Mouse (Mus musculus): ENCODE results near the gene Pccb. TPM values are rescaled to one million over a fixed set of nuclear protein-coding genes. Genes with fewer than 3 reads are reported as not detected.

The Pccb gene
- polyA plus RNA-seq, 3 experiments from 2014 or later = 5.1 to 8.3 (median 8.1) TPM

DNA sequence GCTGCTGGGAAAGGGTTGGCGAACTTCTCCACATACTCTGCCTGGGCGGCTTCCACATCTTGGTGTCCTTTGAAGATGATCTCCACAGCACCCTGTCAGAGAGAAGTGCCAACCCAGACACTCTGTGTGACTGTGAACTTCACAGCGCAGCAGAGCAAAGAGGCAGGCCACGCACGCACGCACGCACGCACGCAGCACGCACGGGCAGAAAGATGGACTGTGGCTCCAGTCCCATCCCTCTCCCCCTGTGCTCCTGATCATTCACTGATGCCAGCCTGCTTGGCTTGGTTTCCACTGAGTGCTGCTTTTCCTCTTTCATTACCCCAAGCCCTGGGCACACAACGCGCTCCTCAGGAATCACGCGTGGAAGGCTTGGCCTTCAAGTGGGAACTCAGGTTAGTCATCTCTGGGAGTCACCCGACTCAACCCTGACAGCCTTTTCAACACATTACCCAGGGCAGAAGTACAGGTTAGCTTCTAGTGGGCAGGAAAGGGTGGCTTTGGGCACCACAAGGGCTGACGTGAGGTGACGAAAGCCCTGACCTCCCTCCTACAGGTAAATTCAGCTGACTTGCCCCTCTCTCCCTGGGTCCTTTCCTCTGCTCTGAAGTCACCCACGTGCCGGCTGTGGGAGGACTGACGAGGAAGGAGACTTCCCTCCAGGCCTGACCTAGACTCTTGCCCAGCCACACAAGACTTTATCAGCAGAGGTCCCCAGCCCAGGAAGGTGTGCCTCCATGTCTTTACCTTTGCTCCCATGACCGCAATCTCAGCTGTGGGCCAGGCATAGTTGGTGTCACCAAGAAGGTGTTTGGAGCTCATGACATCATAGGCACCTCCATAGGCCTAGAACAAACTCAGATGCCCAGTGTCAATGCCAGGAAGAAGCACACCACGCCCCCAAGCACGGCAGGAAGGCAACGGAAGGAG lies 50.1 kb downstream of the Pccb start:
- ATAC-seq = no peak

DNA sequence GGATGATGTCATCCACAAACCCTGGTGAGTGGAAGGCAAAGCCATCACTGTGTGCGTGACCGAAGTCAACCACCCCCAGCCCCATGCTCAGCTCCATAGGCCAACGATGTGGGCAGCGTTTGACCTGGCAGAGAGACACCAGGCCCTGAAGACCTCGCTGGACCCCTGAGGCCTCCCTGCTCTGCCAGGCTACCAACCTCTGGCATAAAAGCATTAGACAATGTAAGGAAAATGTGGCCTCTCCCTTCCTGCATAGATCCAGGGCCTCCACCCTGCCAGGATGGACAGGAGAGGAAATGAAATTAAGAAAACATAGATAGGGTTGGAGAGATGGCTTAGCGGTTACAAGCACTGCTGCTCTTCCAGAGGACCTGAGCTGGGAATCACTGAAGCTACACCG lies 51.9 kb downstream of the Pccb start:
- ATAC-seq = no peak

DNA sequence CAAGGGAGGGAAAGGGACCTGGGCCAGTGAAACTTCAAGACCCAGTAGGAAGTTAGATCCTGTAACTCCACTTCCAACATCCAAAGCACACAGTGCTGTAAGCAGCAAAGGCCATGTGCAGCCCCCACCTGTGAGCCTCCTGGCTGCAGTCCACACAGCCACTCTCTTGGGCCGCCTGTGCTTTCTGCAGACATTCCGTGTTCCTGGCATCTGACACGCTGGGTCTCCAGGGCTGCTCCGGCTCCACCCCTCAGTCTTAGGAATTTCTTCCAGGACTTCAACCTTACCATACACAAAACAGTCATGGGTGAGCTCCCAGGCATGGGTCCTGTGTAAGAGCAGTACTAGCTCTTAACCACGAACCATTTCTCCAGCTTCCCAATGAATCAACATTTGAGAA lies 55.4 kb downstream of the Pccb start:
- ATAC-seq = no peak

DNA sequence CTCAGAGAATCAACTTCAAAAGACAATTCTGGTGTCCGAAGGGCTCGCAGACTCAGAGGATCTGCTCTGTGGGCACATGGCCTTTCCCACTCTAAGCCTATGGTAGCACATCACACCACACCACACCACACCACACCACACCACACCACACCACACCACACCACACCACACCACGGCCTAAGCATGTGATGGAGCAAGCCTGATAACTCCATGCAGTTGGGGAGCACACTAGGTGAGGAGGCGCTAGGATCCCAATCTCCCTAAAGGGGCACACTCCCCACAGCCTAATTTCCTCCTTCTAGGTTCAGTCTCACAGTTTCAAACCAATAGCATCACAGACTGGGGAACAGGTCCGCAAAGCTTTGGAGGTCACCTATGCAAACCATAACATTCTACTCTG lies 56.0 kb downstream of the Pccb start:
- ATAC-seq = no peak

DNA sequence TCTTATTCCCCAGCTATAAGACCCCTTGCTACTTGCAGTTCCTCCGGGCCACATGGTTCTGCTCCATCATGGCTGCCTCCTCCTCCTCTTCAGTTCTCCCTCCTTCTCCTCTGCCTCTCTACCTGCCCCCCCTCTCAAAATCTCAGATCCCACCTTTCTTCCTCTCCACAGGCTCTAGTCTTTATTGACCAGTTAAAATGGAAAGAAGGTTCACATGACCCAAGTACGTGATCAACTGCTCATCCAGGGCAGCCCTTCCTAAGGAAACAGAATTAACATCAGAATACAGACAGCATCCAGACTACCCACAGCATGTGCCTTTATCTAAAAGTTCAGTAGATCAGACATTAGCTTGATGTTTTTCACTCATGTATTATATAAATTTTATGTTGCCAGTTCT lies 65.2 kb downstream of the Pccb start:
- no peak for ATAC-seq

DNA sequence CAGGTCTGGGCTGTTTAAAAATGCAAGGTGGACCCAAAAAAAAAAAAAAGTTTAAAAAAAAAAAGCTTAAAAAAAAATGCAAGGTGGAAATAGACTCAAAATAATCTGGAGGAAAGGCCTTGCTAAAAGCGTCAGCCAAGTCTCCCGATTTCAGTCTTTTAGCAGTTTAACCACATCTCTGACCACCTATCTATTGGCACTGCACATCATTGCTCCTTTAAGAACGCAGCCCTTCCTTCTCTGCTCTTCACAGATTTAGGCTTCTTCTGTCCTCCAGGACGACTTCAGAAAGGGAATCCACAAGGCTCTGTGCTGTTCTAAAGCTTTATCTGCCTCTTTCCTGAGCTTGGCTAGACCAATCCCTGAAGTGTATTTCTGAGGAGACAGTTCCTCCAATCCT lies 70.6 kb downstream of the Pccb start:
- no peak for ATAC-seq

DNA sequence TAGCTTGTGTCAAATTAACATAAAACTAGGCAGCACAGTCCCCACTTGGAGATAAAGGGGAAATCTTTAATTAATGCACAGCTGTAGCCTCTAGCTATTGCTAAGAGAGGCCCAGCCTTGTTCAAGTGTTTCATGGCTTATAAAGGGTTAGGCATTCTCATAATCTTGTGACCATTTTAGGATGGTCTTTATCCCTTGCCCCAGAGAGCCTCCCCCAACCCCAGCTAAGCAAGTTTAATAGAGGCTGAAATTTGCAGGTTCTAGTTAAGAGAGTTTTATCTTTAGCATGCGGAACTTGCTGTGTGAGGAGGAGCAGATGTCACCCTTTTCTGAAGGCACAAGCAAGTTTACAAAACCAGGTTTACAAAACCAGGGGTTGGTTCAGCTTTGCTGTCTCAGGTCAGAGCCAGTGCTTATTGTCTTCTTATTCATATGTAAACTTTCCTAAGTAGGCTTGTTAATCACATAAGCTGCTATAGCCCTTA lies 71.2 kb downstream of the Pccb start:
- no peak for ATAC-seq

DNA sequence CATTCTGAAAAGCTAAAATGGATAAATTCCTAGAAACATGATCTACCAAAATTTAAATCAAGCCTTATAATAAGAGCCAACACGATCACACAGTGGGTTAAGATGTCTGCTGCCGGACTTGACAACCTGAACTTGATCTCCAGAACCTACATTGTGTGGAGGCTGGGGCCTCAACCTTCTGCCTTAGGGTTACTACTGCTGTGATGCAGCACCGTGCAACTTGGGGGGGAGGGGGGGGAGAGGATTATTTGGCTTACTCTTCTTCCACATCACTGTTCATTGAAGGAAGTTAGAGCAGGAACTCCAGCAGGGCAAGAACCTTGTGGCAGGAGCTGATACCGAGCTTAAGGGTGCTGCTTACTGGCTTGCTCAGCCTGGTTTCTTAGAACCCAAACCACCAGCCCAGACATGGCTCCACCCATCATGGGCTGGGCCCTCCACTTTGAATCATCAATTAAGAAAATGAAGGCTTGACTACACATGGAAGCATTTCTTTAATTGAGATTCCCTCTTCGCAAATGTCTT lies 71.7 kb downstream of the Pccb start:
- ATAC-seq = no peak

DNA sequence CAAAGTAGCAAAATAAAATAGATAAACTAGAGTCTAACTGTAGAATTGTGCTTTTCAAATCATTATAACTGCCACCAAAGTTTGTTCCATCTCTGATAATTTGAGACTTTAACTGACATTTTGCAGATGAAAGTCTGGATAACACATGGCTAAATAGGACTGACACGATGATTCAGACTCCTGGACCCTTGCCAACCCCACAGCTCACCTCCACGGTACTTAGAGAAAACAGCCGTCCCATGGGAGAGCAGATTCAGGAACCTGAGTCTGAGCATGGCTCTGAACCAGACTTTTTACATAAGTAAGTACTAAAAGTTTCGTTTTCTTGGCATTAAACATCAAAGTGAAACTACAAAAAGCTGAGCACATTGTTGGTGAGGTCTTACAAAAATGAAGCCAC lies 83.2 kb downstream of the Pccb start:
- no peak for ATAC-seq

DNA sequence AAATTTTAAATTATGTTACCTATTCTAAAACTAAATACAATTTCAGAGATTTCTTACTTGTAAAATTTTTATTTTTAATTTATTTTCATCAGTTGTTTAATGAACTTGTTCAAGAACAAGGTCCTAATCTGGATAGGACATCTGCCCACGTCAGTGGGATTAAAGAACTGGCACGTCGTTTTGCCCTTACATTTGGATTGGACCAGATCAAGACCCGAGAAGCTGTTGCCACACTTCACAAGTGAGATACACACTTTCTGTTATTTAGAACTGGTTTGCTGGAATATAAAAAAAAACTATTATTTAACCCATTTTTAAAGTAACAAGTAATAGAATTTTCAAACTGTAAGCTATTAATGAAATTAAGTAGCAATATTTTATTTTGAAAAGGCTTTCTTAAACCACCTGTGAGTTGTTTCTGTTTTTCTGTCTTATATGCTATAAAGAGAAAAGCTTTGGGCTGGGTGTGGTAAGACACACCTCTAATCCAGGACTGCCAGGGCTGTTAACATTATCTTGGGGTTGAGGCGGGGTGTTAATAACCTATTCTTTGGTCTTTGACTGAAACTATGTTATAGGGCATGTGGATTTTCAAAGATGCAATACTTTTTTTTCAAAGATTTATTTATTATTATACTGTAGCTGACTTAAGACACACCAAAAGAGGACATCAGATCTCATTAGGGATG lies 89.9 kb downstream of the Pccb start:
- ATAC-seq = no peak

DNA sequence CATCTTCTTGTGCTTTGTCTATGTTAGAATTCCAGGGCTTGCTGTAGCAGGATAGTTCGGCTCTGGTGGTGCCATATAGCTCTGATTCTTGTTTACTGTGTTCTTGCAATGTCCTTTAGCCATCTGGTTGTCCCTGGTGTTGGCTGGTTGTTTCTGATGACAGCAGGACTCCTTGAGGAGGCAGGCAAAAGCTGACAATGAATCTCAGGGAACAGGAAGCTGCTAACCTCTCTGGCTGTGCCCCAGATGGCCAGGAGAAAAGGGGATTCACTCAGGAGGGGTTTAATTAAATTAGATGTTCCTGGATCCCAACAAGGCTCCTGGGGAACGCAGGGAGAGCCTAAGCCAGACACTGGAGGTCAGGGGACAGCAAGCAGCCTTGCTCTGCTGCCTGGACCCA lies 92.7 kb downstream of the Pccb start:
- no peak for ATAC-seq

Other genes starting within 250 kb of the Pccb start
- gene Msl2, start 39.2 kb upstream of the Pccb start, polyA plus RNA-seq (2017; shearing (Covaris generic)) = 10 to 100 TPM; 10.5 to 12.3 (median 11.7) TPM
- gene Ppp2r3a, start 216.9 kb upstream of the Pccb start, polyA plus RNA-seq (2017; shearing (Covaris generic)) = 1 to 10 TPM; 1.3 to 1.8 (median 1.6) TPM

All from inflammation-experienced regulatory T-cells, adult 6 months (primary cell).